Mouse (Mus musculus): Measurements from ENCODE around the gene Slc9c1.

GRCm38 (mm10) chr16:45495326-45495725 is 39.8 kb upstream of the Slc9c1 start:
- TF ChIP-seq POLR2A (IDR thresholded peaks at IDR 0.05; ENCODE audit: extremely low read depth, insufficient read depth, low read length) (no peak), CTCF (IDR thresholded peaks at IDR 0.05; ENCODE audit: low read depth, low read length) (no peak)

Data from liver, adult 2 months (tissue).